Mouse (Mus musculus) lung, postnatal 0 days (tissue): Measurements from ENCODE around the gene Fyn.

ENCODE experiments used
- CTCF ChIP-seq: IDR thresholded peaks from 2 replicates; pipeline ENCODE4 v1.5.1; 2016; ENCODE audit warnings: antibody characterized with exemption, mild to moderate bottlenecking
- EP300 ChIP-seq: IDR thresholded peaks from 2 replicates; pipeline ENCODE4 v1.6.1; 2016; ENCODE audit warnings: antibody characterized with exemption, mild to moderate bottlenecking, control low read depth

DNA sequence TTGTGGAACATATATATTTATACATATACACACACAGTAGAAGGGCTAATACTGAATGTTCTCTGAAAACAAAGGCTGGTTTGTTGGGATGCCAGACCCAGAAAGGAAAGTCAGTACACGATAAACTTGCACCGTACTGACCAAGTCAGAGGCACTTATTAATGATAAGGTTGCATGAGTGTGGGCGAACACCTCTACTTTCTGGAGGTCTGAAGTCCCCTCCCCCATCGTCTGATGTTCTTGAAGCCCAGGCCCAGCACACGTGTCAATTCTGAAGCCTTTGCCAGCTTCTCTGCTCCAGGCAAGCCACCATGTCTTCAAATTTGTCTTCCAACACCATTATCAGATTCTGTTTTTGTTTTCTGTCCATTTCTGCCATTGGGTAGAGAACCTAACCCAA is 3.3 kb downstream of the Fyn start:
- no peak for TF ChIP-seq CTCF
- TF ChIP-seq EP300: no peak
